8 mouse cellular contexts compared by ENCODE assay signal in the genomic region with DNA sequence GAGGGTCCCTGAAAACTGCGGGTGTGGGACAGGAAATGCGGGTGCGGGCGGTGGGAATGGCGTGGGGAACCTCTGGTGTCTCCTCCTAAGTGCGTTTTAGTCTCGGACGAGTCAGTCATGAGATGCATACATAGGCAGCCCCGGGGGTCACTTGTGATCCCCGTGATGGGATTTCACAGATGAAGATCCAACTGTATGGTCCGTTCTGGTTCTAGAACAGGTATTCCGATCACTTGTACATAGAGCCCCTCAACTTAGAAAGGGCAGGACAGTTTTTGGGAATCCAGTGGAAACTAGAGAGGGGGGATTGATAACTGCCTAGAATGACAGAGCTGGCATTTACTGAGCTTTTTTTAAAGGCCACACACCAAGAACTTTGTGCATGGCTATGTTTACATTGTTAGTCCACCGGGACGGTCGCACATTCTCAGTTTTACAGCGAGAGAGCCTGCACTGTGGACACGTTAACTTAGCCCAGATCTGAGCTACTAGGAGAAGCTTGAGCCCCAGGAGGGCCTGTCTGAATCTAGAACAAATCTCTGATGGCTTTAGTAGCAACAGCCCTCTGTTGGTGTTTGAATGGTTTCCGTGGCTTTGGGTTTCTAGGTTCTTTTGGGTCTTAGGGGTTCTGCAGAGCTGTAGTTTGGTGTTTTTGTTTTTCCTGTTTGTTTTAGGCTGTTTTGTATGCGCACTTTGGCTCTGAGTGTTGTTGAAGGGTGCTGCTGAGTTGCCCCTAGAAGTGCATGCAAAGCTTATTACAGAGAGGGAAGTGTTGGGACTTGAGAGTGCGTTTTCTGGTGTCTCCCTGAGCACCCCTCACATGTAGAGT. TPM values are rescaled to one million over a fixed set of nuclear protein-coding genes. Genes with fewer than 3 reads are reported as not detected.
A peak's percentile ranks its signal among the peaks of the same experiment; 100 is the strongest.
DNase-seq lines count a peak whose midpoint lies in the region; ATAC-seq and TF ChIP-seq lines count a peak whose summit lies in the region.

No protein-coding gene starts in this region.

- H3K9me3 ChIP-seq in forebrain, embryonic 11.5 days (ENCODE audit: control insufficient read depth, low read length): no peaks in the 10 kb centered on the region

- H3K4me2 ChIP-seq in forebrain, embryonic 11.5 days (ENCODE audit: low read depth, low read length, severe bottlenecking): peak overlapping the region; percentile 72

- H3K27ac ChIP-seq in forebrain, embryonic 11.5 days (ENCODE audit: low read depth, low read length): peak overlapping the region; percentile 93; the same call in 1 of the 2 replicates
- H3K27ac ChIP-seq in kidney, adult 2 months (ENCODE audit: insufficient read depth, low read depth, low read length): peak overlapping the region; percentile 5; the same call in 1 of the 2 replicates
- peak overlapping the region; percentile 69 for H3K27ac ChIP-seq in macrophage

- peaks cover 10% of the 10 kb centered on the region for H3K4me1 ChIP-seq in forebrain, embryonic 11.5 days (replicated peaks; ENCODE audit: control insufficient read depth, insufficient read depth, low read length)
- H3K4me1 ChIP-seq in kidney, adult 2 months (ENCODE audit: control insufficient read depth, insufficient read depth, low read length): peaks cover 17% of the 10 kb centered on the region

- H3K4me3 ChIP-seq in forebrain, embryonic 11.5 days (ENCODE audit: low read depth, low read length): peak overlapping the region; percentile 97
- H3K4me3 ChIP-seq in kidney, adult 2 months (ENCODE audit: insufficient read depth, low read depth, low read length): peak overlapping the region; percentile 93
- H3K4me3 ChIP-seq in macrophage (ENCODE audit: inconsistent target): peak overlapping the region; percentile 84

- no peak for ATAC-seq in forebrain, embryonic 11.5 days (replicated peaks; ENCODE audit: low FRiP score)

- peaks cover 54% of the 10 kb centered on the region for H3K79me2 ChIP-seq in macrophage (ENCODE audit: inconsistent target)

- TF ChIP-seq POLR2A in brain, embryonic 14.5 days (IDR thresholded peaks at IDR 0.05; ENCODE audit: borderline replicate concordance, extremely low read depth, insufficient read depth, insufficient read length, poor library complexity, severe bottlenecking): no peak
- TF ChIP-seq POLR2A in kidney, adult 2 months (IDR thresholded peaks at IDR 0.05; ENCODE audit: low read depth, low read length): no peak

- peak overlapping the region; percentile 97 for H3K9ac ChIP-seq in forebrain, embryonic 11.5 days (ENCODE audit: low read length)

- H3K36me3 ChIP-seq in forebrain, embryonic 11.5 days (ENCODE audit: control insufficient read depth, insufficient read depth, low read length): no peaks in the 10 kb centered on the region
- H3K36me3 ChIP-seq in kidney, adult 2 months (ENCODE audit: control insufficient read depth, insufficient read depth, low read length): no peaks in the 10 kb centered on the region
- no peaks in the 10 kb centered on the region for H3K36me3 ChIP-seq in macrophage (ENCODE audit: inconsistent target)

- 1% methylated on average over 20 of the region's 20 CpGs for WGBS in forebrain, embryonic 11.5 days
- WGBS in kidney, adult 2 months: 7% methylated on average over 20 of the region's 20 CpGs
- 4% methylated on average over 17 of the region's 20 CpGs for WGBS in macrophage (ENCODE audit: missing documents)

- no peaks in the 10 kb centered on the region for H3K27me3 ChIP-seq in forebrain, embryonic 11.5 days (ENCODE audit: control insufficient read depth, insufficient read depth, low read length)
- H3K27me3 ChIP-seq in kidney, adult 2 months (replicated peaks; ENCODE audit: control insufficient read depth, insufficient read depth, low read length): no peaks in the 10 kb centered on the region

- TF ChIP-seq CTCF in brain, embryonic 14.5 days (IDR thresholded peaks at IDR 0.05; ENCODE audit: borderline replicate concordance, extremely low read depth, insufficient read depth, insufficient read length): no peak
- TF ChIP-seq CTCF in kidney, adult 2 months (conservative IDR thresholded peaks at IDR 0.05; ENCODE audit: insufficient read depth, insufficient read length, low read depth, low read length): no peak

- peak; percentile 21 for DNase-seq in right cerebral cortex, postnatal 25 days
- DNase-seq in right cerebral cortex, postnatal 14 days: no peak
- DNase-seq in brain, embryonic 14.5 days (ENCODE audit: low read depth): peak; percentile 38
- no peak for DNase-seq in forebrain, embryonic 11.5 days (ENCODE audit: low spot score)
- DNase-seq in kidney, adult 2 months: peak; percentile 29
- peak; percentile 24 for DNase-seq in thymus, postnatal 4 days
- DNase-seq in spleen, postnatal 14 days (ENCODE audit: low spot score in 2 of 2): no peak

RNA-seq across cellular contexts. Expression of a gene that starts 0.8 kb away (rescaled TPM):
- polyA plus RNA-seq in brain, embryonic 14.5 days (2012; rRNA removed): 3.5 and 6.0 TPM in 2 replicates
- 5.9 and 6.4 TPM in 2 replicates for polyA plus RNA-seq in forebrain, embryonic 11.5 days (2014; fragmentation: Nextera tagmentation; extraction: Ambion mirVana)
- polyA plus RNA-seq in kidney, adult 2 months (2012; rRNA removed): 0.45 and 0.69 TPM in 2 replicates
- 10 to 100 TPM in 24 of 26 experiments, 1 to 10 TPM in 2; 3.5 to 86.6 (median 38.7) TPM for total RNA-seq in macrophage (2018; cell fraction: chromatin; rRNA removed)
- 10 to 100 TPM in 9 of 26 experiments, 1 to 10 TPM in 17; 5.6 to 13.4 (median 8.3) TPM for total RNA-seq in macrophage (2018; cell fraction: cytosol; rRNA removed)
- 10 to 100 TPM in 23 of 26 experiments, 1 to 10 TPM in 3; 8.2 to 60.7 (median 22.2) TPM for total RNA-seq in macrophage (2018; cell fraction: nucleus; rRNA removed)
- polyA plus RNA-seq in macrophage (2018): 3.4 to 6.5 TPM (median 5.8 TPM) in 3 replicates

RNA-seq across cellular contexts. Expression of a gene that starts 1.0 kb away (rescaled TPM):
- polyA plus RNA-seq in brain, embryonic 14.5 days (2012; rRNA removed): 38.0 and 45.8 TPM in 2 replicates
- polyA plus RNA-seq in forebrain, embryonic 11.5 days (2014; fragmentation: Nextera tagmentation; extraction: Ambion mirVana): 99.5 and 102 TPM in 2 replicates
- 7.3 and 12.9 TPM in 2 replicates for polyA plus RNA-seq in kidney, adult 2 months (2012; rRNA removed)
- 10 to 100 TPM in 24 of 26 experiments, 1 to 10 TPM in 2; 4.5 to 88.7 (median 27.4) TPM for total RNA-seq in macrophage (2018; cell fraction: chromatin; rRNA removed)
- total RNA-seq in macrophage (2018; cell fraction: cytosol; rRNA removed): 10 to 100 TPM; 15.6 to 32.8 (median 21.1) TPM
- total RNA-seq in macrophage (2018; cell fraction: nucleus; rRNA removed): 10 to 100 TPM in 25 of 26 experiments, 1 to 10 TPM in 1; 8.2 to 59.5 (median 27.7) TPM
- 18.9 to 64.8 TPM (median 22.2 TPM) in 3 replicates for polyA plus RNA-seq in macrophage (2018)

Comparison
In these comparisons a context has a peak if more than half of its experiments do, and no peak if none do; other contexts are left out.
1. DNase-seq: peak in right cerebral cortex, postnatal 25 days (single experiment), brain, embryonic 14.5 days (single experiment), kidney, adult 2 months (single experiment) and thymus, postnatal 4 days (single experiment); none in right cerebral cortex, postnatal 14 days (single experiment), forebrain, embryonic 11.5 days (single experiment) and spleen, postnatal 14 days (0 of 2).
2. H3K27ac ChIP-seq: peak in every context shown above with its lines; median percentile 93 in forebrain, embryonic 11.5 days; 69 in macrophage; 5 in kidney, adult 2 months.
3. Peak in every context shown above with its lines, with median percentiles within 50 percentile points of each other: H3K4me3 ChIP-seq.